In genomic region chr1:39163077-39163476, GRCm38 (mm10) we compare ENCODE assay signal across 31 mouse cellular contexts.
"Had no signal": no experiment of that assay in that cellular context is flagged by ENCODE, and none has a peak within 500 bp of the region (broad histone marks: within the 10 kb centered on the region; RNA-seq: fewer than 3 reads in every experiment).

No protein-coding gene starts in this region.

- H3K9me3 ChIP-seq: heart, embryonic 10.5 days; heart, embryonic 12.5 days; heart, embryonic 13.5 days; heart, embryonic 15.5 days; hindbrain, embryonic 10.5 days; hindbrain, embryonic 12.5 days; hindbrain, embryonic 13.5 days; hindbrain, embryonic 15.5 days; intestine, embryonic 15.5 days; kidney, embryonic 15.5 days had no signal

- H3K9ac ChIP-seq: heart, embryonic 12.5 days; heart, embryonic 13.5 days; heart, embryonic 15.5 days; hindbrain, embryonic 12.5 days; hindbrain, embryonic 13.5 days; hindbrain, embryonic 14.5 days; hindbrain, embryonic 15.5 days; intestine, embryonic 15.5 days; kidney, embryonic 15.5 days had no signal

- H3K27ac ChIP-seq: heart, embryonic 10.5 days; heart, embryonic 13.5 days; heart, embryonic 15.5 days; hindbrain, embryonic 10.5 days; hindbrain, embryonic 12.5 days; hindbrain, embryonic 13.5 days; hindbrain, embryonic 14.5 days; hindbrain, embryonic 15.5 days; hindbrain, postnatal 0 days; intestine, embryonic 15.5 days; kidney, embryonic 15.5 days; kidney, postnatal 0 days; layer of hippocampus, adult 2 months had no signal

- H3K36me3 ChIP-seq: heart, embryonic 10.5 days; heart, embryonic 12.5 days; heart, embryonic 13.5 days; heart, embryonic 15.5 days; hindbrain, embryonic 10.5 days; hindbrain, embryonic 12.5 days; hindbrain, embryonic 13.5 days; hindbrain, embryonic 15.5 days; intestine, embryonic 15.5 days; kidney, embryonic 15.5 days had no signal

- H3K4me3 ChIP-seq: heart, embryonic 10.5 days; heart, embryonic 12.5 days; heart, embryonic 13.5 days; heart, embryonic 15.5 days; hindbrain, embryonic 10.5 days; hindbrain, embryonic 12.5 days; hindbrain, embryonic 13.5 days; hindbrain, embryonic 15.5 days; intestine, embryonic 15.5 days; kidney, embryonic 15.5 days; layer of hippocampus, adult 2 months had no signal

- DNase-seq: heart, postnatal 10 days; heart, postnatal 14 days; heart, postnatal 36 days; heart, postnatal 4 days; kidney, adult 11 months; kidney, adult 18-20 months; kidney, adult 2 months; kidney, adult 8-10 months; kidney, adult 9 months; kidney, postnatal 10 days; kidney, postnatal 14 days; kidney, postnatal 25 days; kidney, postnatal 36 days; kidney, postnatal 4 days; layer of hippocampus, adult 9-11 months; layer of hippocampus, postnatal 36 days had no signal

- H3K4me2 ChIP-seq: heart, embryonic 11.5 days; heart, embryonic 12.5 days; heart, embryonic 13.5 days; heart, embryonic 15.5 days; hindbrain, embryonic 12.5 days; hindbrain, embryonic 13.5 days; hindbrain, embryonic 14.5 days; hindbrain, embryonic 15.5 days; intestine, embryonic 15.5 days; kidney, embryonic 15.5 days had no signal

- H3K27me3 ChIP-seq: heart, embryonic 15.5 days; hindbrain, embryonic 12.5 days; hindbrain, embryonic 13.5 days; hindbrain, embryonic 15.5 days; intestine, embryonic 15.5 days; kidney, embryonic 15.5 days had no signal

- H3K4me1 ChIP-seq: hindbrain, embryonic 12.5 days; hindbrain, embryonic 13.5 days; hindbrain, embryonic 15.5 days; intestine, embryonic 15.5 days; kidney, embryonic 15.5 days had no signal
